Mouse (Mus musculus) liver, adult 2 months (tissue): Measurements from ENCODE around the gene Serpina12. TPM values are rescaled to one million over a fixed set of nuclear protein-coding genes. Genes with fewer than 3 reads are reported as not detected.

Source experiments
- DNase-seq: peaks from one replicate; pipeline ENCODE4 v3.0.0-alpha.2; 2011; ENCODE audit warnings: low read depth, low spot score; ENCODE audit errors: extremely low read depth
- H3K27ac ChIP-seq: fragments of 200-500 bp; replicated peaks from 2 replicates; pipeline ENCODE4 v1.5.1; 2012; ENCODE audit warnings: low read depth, mild to moderate bottlenecking, control low read depth, inconsistent platforms, low read length; ENCODE audit not compliant: insufficient read depth
- H3K27me3 ChIP-seq: fragments of 200-500 bp; 2 replicates; pipeline ENCODE4 v1.6.1; 2012; ENCODE audit warnings: mild to moderate bottlenecking, moderate library complexity, low read length, inconsistent platforms; ENCODE audit not compliant: control insufficient read depth, insufficient read depth
- H3K36me3 ChIP-seq: fragments of 200-500 bp; 2 replicates; pipeline ENCODE4 v1.6.1; 2012; ENCODE audit warnings: low read length, inconsistent platforms; ENCODE audit not compliant: control insufficient read depth, insufficient read depth
- H3K4me1 ChIP-seq: fragments of 200-500 bp; 2 replicates; pipeline ENCODE4 v1.6.1; 2011; ENCODE audit warnings: low read length; ENCODE audit not compliant: control insufficient read depth, insufficient read depth
- H3K4me3 ChIP-seq: fragments of 200-500 bp; 2 replicates; pipeline ENCODE4 v1.5.1; 2011; ENCODE audit warnings: low read depth, mild to moderate bottlenecking, control low read depth, low read length, moderate library complexity; ENCODE audit not compliant: insufficient read depth
- H3K79me2 ChIP-seq: fragments of 200-500 bp; 2 replicates; pipeline ENCODE4 v1.6.1; 2012; ENCODE audit warnings: inconsistent platforms, mild to moderate bottlenecking, low read length, moderate library complexity; ENCODE audit not compliant: control insufficient read depth, insufficient read depth
- H3K9ac ChIP-seq: fragments of 200-500 bp; 2 replicates; pipeline ENCODE4 v1.6.1; 2012; ENCODE audit warnings: low read depth, mild to moderate bottlenecking, control low read depth, inconsistent platforms, low read length
- CTCF ChIP-seq: fragments of 200-500 bp; IDR thresholded peaks from 2 replicates; pipeline ENCODE4 v1.5.1; 2011; ENCODE audit warnings: low read depth, low read length, control low read depth
- POLR2A ChIP-seq: fragments of 200-500 bp; IDR thresholded peaks from 2 replicates; pipeline ENCODE4 v1.6.1; 2011; ENCODE audit warnings: low read length, control low read depth; ENCODE audit not compliant: insufficient read depth; ENCODE audit errors: extremely low read depth
- WGBS: fragments of 180-500 bp; shearing (Covaris S2); methylation state at CpG from one replicate; pipeline ENCODE4 v1.1.7; 2018; 5-methylcytosine and 5-hydroxymethylcytosine counted together
- polyA plus RNA-seq: library from polyadenylated mRNA; depleted of rRNA; stranded (reverse); fragments of >200 nt; gene quantifications from 2 replicates; pipeline ENCODE4 v1.2.3, GENCODE M21; 2012
- total RNA-seq: library from RNA; depleted of rRNA; stranded (reverse); fragments of >200 nt; gene quantifications from 2 replicates; pipeline ENCODE4 v1.2.3, GENCODE M21; 2014

The Serpina12 gene
- total and polyA plus RNA-seq, 2 experiments: 1.8 to 3.6 TPM

- H3K9ac ChIP-seq: no peak overlapping the region
- H3K36me3 ChIP-seq: no peaks in the 10 kb centered on the region
- WGBS: 89% methylated on average over 7 of the region's 7 CpGs
- H3K79me2 ChIP-seq: no peaks in the 10 kb centered on the region
- DNase-seq: no peak
- TF ChIP-seq CTCF: no peak
- TF ChIP-seq POLR2A: no peak
- H3K27ac ChIP-seq: no peak overlapping the region
- H3K4me3 ChIP-seq: no peak overlapping the region
- no peaks in the 10 kb centered on the region for H3K4me1 ChIP-seq
- no peaks in the 10 kb centered on the region for H3K27me3 ChIP-seq
Observed at GRCm38 (mm10) chr12:104057531-104057930, 13.3 kb upstream of the Serpina12 start.

DNA sequence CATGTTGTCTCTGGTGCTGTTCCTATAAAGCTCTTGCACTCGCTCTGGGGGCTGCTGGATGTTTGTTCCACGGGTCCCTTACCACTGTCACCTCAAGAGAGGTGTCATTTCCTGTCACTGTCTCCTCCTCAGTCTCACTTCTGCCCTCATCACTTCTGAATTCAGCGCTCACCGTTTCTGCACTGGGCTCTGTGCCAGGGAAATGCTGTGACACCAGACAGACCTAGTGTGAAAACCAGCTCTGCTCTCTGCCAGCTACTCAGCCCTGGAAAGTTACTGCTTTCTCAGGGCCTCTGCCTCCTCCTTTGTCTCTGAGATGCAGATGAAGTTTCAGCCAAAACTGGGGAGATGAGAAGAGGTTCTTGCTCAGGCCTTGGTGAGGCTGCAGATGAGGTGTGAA is 12.8 kb upstream of the Serpina12 start:
- H3K9ac ChIP-seq: no peak overlapping the region
- 33% methylated on average over 4 of the region's 4 CpGs for WGBS
- H3K79me2 ChIP-seq: no peaks in the 10 kb centered on the region
- H3K4me3 ChIP-seq: no peak overlapping the region
- H3K36me3 ChIP-seq: no peaks in the 10 kb centered on the region
- no peak for TF ChIP-seq CTCF
- no peak for TF ChIP-seq POLR2A
- no peaks in the 10 kb centered on the region for H3K4me1 ChIP-seq
- no peaks in the 10 kb centered on the region for H3K27me3 ChIP-seq
- H3K27ac ChIP-seq: no peak overlapping the region
- no peak for DNase-seq

DNA sequence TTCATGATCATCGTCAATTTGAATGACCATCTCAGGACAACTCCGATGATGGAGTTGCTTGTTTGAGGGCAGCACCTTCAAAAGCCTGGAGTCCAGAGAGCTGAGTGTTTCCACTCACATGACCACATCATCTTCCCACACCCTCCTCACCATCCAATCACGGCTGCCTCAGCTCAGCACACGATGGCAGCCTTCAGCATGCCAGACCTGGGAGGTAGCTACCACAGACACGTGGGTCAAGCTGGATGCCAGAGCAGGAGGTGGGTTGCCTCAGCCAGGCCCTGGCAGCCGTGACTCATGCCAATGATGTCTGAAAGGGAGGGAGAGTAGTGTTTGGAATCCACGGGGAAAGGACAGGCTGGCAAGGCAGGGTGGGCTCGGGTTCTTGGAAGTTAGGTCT is 11.5 kb upstream of the Serpina12 start:
- no peaks in the 10 kb centered on the region for H3K27me3 ChIP-seq
- H3K27ac ChIP-seq: no peak overlapping the region
- no peak for TF ChIP-seq POLR2A
- TF ChIP-seq CTCF: no peak
- H3K9ac ChIP-seq: no peak overlapping the region
- H3K4me1 ChIP-seq: no peaks in the 10 kb centered on the region
- no peaks in the 10 kb centered on the region for H3K79me2 ChIP-seq
- WGBS: 85% methylated on average over 8 of the region's 8 CpGs
- no peak for DNase-seq
- H3K36me3 ChIP-seq: no peaks in the 10 kb centered on the region
- no peak overlapping the region for H3K4me3 ChIP-seq

DNA sequence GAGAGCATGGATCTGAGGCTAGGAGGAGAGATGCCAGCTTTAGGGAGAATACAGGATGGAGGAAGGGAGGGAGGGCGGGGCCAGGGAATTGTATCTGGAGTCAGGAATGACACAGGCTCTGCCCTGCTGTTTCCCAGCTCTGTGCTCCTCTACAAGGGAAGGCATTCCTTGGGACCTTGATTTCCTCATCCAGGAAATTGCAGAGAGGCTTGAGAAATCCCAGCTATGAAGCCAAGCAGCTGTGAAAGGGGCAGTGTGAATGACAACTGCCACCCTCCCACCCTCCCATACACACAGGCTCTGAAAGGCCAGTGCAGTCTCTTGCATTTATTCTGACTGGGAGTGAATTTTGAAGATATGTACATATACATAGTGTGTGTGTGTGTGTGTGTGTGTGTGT is 9.8 kb upstream of the Serpina12 start:
- TF ChIP-seq POLR2A (no peak), CTCF (no peak)
- Histone ChIP-seq H3K79me2 (no peaks in the 10 kb centered on the region), H3K4me3 (no peak overlapping the region), H3K4me1 (no peaks in the 10 kb centered on the region), H3K27me3 (no peaks in the 10 kb centered on the region), H3K9ac (no peak overlapping the region), H3K27ac (no peak overlapping the region), H3K36me3 (no peaks in the 10 kb centered on the region)
- no peak for DNase-seq
- WGBS: 83% methylated on average over 1 of the region's 1 CpGs

DNA sequence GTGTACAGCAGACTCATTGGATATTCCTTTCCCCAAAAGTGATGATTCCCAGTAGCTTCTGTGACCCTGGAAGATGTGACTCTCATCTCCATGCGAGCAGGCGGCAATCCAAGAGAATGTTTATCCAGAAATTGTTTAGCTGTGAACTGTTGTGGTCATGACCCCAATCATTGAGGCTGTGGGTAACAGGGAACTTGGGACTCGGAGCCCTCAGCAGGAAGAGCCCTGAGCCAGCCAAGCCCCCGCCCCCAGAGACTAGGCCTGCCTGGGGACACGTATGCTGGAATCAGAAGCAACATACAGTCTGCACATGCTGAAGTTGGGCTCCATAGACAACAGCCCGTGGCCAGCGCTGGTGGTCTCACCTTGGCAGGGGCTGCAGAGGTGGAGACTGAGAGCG is 1.5 kb upstream of the Serpina12 start:
- no peaks in the 10 kb centered on the region for H3K36me3 ChIP-seq
- no peak overlapping the region for H3K4me3 ChIP-seq
- no peak for TF ChIP-seq POLR2A
- TF ChIP-seq CTCF: no peak
- 65% methylated on average over 8 of the region's 8 CpGs for WGBS
- H3K9ac ChIP-seq: no peak overlapping the region
- H3K79me2 ChIP-seq: no peaks in the 10 kb centered on the region
- H3K27ac ChIP-seq: peak overlapping the region; percentile 28; the same call in 1 of the 2 replicates
- H3K4me1 ChIP-seq: peaks cover 19% of the 10 kb centered on the region
- peak; percentile 60 for DNase-seq
- H3K27me3 ChIP-seq: no peaks in the 10 kb centered on the region

- Histone ChIP-seq H3K27me3 (no peaks in the 10 kb centered on the region), H3K4me1 (peaks cover 22% of the 10 kb centered on the region), H3K36me3 (no peaks in the 10 kb centered on the region), H3K27ac (peak overlapping the region; percentile 89), H3K9ac (no peak overlapping the region), H3K79me2 (no peaks in the 10 kb centered on the region), H3K4me3 (no peak overlapping the region)
- peak; percentile 95 for DNase-seq
- TF ChIP-seq CTCF: no peak
- no peak for TF ChIP-seq POLR2A
- WGBS: 42% methylated on average over 2 of the region's 2 CpGs
Observed at GRCm38 (mm10) chr12:104042753-104043152, 1.5 kb downstream of the Serpina12 start.
